Mouse (Mus musculus): ENCODE measurements around the gene Rplp0. TPM values are rescaled to one million over a fixed set of nuclear protein-coding genes. Genes with fewer than 3 reads are reported as not detected.

Gene Rplp0
- polyA plus RNA-seq, 1 experiment from 2014 or later: 1,345 TPM

DNA sequence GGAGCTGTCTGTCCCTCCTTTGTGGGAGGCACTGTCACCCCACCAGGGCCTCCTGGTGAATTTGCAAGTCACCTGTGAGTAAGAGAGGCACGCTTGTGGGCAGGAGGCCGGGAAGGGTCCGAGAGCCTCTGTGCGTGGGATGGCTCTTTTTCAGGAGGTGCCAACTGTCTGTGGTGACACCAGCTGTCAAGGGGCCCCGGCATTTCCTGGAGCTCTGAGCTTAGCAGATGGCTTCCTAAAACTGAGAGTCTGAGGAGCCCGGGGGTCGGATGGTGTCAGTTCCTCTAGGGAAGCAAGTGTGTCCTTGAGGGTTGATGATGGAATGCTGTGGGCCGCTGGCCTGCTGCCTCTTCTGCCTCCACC lies 28.8 kb upstream of the Rplp0 start:
- Histone ChIP-seq H3K27ac (peak overlapping the region; percentile 76), H3K27me3 (ENCODE audit: insufficient read depth, poor library complexity, severe bottlenecking) (no peaks in the 10 kb centered on the region), H3K36me3 (0 out of 2 replicates have a peak, but pooled peaks cover 7% of the 10 kb centered on the region), H3K4me1 (peaks cover 93% of the 10 kb centered on the region), H3K4me3 (no peak overlapping the region), H3K9me3 (no peaks in the 10 kb centered on the region)
- DNase-seq (ENCODE audit: low spot score): no peak
- 50% methylated on average over 8 of the region's 8 CpGs for WGBS

- H3K27me3 ChIP-seq (ENCODE audit: insufficient read depth, poor library complexity, severe bottlenecking): no peaks in the 10 kb centered on the region
- H3K4me1 ChIP-seq: peaks cover 91% of the 10 kb centered on the region
- 37% methylated on average over 18 of the region's 18 CpGs for WGBS
- no peak for DNase-seq (ENCODE audit: low spot score)
- H3K27ac ChIP-seq: peak overlapping the region; percentile 82
- H3K36me3 ChIP-seq: no peaks in the 10 kb centered on the region
- H3K9me3 ChIP-seq: no peaks in the 10 kb centered on the region
- H3K4me3 ChIP-seq: 0 out of 2 replicates have a peak overlapping the region, but pooled peaks have one; percentile 18
Measured at GRCm38 (mm10) chr5:115531671-115532270, 27.5 kb upstream of the Rplp0 start.

GRCm38 (mm10) chr5:115534290-115534731 lies 25.0 kb upstream of the Rplp0 start:
- no peak for DNase-seq (ENCODE audit: low spot score)
- no peaks in the 10 kb centered on the region for H3K36me3 ChIP-seq
- peaks cover 82% of the 10 kb centered on the region for H3K4me1 ChIP-seq
- H3K27me3 ChIP-seq (ENCODE audit: insufficient read depth, poor library complexity, severe bottlenecking): peaks cover 4% of the 10 kb centered on the region; the same call in 1 of the 2 replicates
- 5% methylated on average over 16 of the region's 16 CpGs for WGBS
- peak overlapping the region; percentile 38 for H3K4me3 ChIP-seq
- peak overlapping the region; percentile 81 for H3K27ac ChIP-seq
- no peaks in the 10 kb centered on the region for H3K9me3 ChIP-seq

DNA sequence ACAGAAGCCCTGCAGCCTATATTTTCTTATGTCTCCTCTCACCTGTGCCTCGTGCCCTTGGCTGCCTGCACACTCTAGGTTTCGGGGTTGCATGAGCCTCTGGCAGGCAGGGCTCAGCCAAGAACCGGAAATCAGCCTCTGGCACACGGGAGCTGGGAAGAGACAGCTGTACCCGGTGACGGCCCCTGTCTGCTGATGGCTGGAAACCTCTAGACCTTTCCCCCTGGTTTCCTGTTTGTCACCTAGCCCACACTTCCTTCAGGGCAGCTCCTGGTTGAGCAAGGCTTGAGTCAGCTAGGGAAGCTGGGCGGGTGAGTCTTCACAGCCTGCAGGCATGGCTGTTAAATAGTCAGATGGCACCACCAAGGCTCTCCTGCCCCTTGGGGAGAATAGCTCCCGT lies 24.4 kb upstream of the Rplp0 start:
- 29% methylated on average over 8 of the region's 8 CpGs for WGBS
- no peaks in the 10 kb centered on the region for H3K36me3 ChIP-seq
- H3K27me3 ChIP-seq (ENCODE audit: insufficient read depth, poor library complexity, severe bottlenecking): peaks cover 4% of the 10 kb centered on the region; the same call in 1 of the 2 replicates
- DNase-seq (ENCODE audit: low spot score): no peak
- peak overlapping the region; percentile 81; the same call in 1 of the 2 replicates for H3K27ac ChIP-seq
- no peaks in the 10 kb centered on the region for H3K9me3 ChIP-seq
- peaks cover 76% of the 10 kb centered on the region for H3K4me1 ChIP-seq
- H3K4me3 ChIP-seq: peak overlapping the region; percentile 38; the same call in 1 of the 2 replicates

DNA sequence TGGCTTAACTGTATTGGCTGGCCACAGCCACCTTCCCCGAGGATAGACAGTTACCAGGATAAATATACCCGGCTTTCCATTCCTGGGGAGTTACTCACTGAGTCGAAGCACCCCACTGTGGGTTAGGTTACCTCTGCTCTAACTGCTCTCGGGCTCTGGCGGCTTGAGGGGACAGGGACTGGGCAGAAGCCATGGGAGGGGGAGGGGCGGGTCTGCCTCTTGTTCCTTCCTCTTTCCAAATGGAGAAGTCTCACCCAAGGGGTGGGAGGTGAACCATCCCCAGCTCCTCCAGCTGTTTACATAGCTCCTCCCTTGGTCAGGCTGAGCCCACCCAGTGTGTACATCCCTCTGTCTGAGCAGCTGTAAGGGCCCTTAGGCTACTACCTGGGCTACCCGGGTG lies 23.6 kb upstream of the Rplp0 start:
- DNase-seq (ENCODE audit: low spot score): no peak
- 23% methylated on average over 7 of the region's 7 CpGs for WGBS
- Histone ChIP-seq H3K4me3 (no peak overlapping the region), H3K36me3 (no peaks in the 10 kb centered on the region), H3K27ac (peak overlapping the region; percentile 81), H3K4me1 (peaks cover 68% of the 10 kb centered on the region), H3K9me3 (no peaks in the 10 kb centered on the region), H3K27me3 (ENCODE audit: insufficient read depth, poor library complexity, severe bottlenecking) (peaks cover 4% of the 10 kb centered on the region; the same call in 1 of the 2 replicates)

DNA sequence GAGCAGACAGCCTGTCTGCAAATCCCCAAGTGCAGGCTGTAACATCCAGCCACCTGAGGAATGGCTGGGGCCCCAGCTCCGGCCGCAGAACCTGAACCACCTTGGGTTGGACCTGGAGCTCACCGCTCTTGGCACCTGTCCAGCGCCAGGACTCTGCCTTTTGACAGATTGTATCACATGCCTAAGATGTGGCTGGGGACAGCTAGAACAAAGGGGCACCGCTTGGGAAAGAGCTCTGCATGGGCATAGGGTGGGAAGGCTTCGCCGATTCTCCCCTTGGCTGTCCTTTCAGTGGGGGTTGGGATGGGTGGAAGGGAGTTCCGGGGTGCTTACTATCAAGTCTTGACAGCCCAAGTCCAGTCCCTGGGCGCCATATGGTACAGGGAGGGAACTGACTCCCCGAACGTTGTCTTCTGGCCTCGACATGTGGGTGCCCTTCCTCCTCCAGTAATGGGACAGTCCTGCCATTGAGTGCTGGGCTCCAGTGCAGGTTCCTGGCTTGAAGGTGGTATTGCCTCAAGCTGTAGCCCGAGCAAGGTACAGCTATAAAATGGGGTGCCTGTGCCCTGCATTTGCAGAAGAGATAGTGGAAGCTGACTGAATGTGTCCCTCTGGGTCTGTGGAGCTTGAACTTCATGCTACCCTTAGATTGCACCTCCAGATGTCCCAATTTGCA lies 21.1 kb upstream of the Rplp0 start:
- Histone ChIP-seq H3K36me3 (no peaks in the 10 kb centered on the region), H3K27ac (peak overlapping the region; percentile 49), H3K4me3 (no peak overlapping the region), H3K4me1 (peaks cover 55% of the 10 kb centered on the region), H3K27me3 (ENCODE audit: insufficient read depth, poor library complexity, severe bottlenecking) (peaks cover 4% of the 10 kb centered on the region; the same call in 1 of the 2 replicates), H3K9me3 (no peaks in the 10 kb centered on the region)
- DNase-seq (ENCODE audit: low spot score): no peak
- WGBS: 73% methylated on average over 13 of the region's 13 CpGs

DNA sequence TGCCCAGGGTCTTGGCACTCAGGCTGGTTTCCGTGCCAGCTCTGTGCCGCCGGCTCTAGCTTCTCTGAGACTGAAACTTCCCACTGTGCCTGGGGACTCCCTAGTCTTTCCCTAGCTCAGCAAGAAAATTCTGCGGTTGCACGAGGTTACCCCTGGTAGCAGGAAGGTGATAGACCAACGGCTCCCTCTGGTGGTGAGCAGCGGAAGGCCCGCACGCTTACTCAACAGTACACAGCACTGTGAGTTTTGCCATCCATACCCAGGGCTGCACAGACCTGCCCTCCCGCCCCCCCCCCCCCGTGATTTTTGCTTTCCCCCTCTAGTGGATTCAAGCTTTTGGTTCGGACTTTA lies 20.6 kb upstream of the Rplp0 start:
- peak; percentile 93 for DNase-seq (ENCODE audit: low spot score)
- H3K9me3 ChIP-seq: no peaks in the 10 kb centered on the region
- H3K4me1 ChIP-seq: peaks cover 56% of the 10 kb centered on the region
- no peaks in the 10 kb centered on the region for H3K36me3 ChIP-seq
- H3K4me3 ChIP-seq: no peak overlapping the region
- peak overlapping the region; percentile 49 for H3K27ac ChIP-seq
- WGBS: 1% methylated on average over 12 of the region's 12 CpGs
- H3K27me3 ChIP-seq (ENCODE audit: insufficient read depth, poor library complexity, severe bottlenecking): peaks cover 4% of the 10 kb centered on the region; the same call in 1 of the 2 replicates

DNA sequence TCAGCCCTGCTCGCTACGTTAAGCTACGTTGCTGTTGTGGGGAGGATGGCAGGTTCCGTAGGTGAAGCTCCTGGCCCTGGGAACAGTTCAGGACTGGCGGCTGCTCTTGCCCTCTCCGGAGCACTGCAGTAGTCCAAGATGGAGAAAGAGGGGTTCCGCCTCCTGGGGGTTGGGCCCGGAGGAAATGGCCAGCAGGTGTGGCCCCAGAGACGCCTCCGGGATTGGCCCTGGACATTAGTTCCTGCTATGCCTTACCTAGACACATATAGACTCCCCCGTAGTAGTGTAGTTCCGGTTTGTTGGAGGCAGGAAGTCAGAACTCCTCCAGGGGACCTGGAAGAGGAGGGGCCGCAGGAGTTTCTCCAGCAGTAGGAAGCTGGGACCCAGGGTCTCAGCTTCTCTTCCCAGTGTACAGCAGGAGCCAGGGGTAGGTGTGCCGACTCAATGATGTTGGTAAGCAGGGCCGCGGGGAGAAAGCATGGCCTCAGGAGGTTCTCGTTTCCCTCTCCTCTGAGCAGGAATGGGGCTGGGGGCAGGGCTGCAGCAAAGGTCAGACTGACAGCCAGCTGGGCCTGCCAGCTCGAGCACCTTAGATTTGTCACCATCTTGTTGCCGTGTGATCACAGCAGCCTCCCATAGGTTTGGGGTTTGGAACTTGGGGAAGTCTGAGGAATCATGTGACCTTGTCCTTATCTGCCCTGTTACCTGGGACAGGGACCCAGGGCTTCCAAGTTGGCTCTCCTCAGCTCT lies 16.5 kb upstream of the Rplp0 start:
- Histone ChIP-seq H3K27ac (peak overlapping the region; percentile 82), H3K4me3 (peak overlapping the region; percentile 31; the same call in 1 of the 2 replicates), H3K4me1 (peaks cover 63% of the 10 kb centered on the region), H3K36me3 (peaks cover 34% of the 10 kb centered on the region), H3K27me3 (ENCODE audit: insufficient read depth, poor library complexity, severe bottlenecking) (peaks cover 4% of the 10 kb centered on the region; the same call in 1 of the 2 replicates), H3K9me3 (no peaks in the 10 kb centered on the region)
- DNase-seq (ENCODE audit: low spot score): no peak
- 62% methylated on average over 19 of the region's 19 CpGs for WGBS

DNA sequence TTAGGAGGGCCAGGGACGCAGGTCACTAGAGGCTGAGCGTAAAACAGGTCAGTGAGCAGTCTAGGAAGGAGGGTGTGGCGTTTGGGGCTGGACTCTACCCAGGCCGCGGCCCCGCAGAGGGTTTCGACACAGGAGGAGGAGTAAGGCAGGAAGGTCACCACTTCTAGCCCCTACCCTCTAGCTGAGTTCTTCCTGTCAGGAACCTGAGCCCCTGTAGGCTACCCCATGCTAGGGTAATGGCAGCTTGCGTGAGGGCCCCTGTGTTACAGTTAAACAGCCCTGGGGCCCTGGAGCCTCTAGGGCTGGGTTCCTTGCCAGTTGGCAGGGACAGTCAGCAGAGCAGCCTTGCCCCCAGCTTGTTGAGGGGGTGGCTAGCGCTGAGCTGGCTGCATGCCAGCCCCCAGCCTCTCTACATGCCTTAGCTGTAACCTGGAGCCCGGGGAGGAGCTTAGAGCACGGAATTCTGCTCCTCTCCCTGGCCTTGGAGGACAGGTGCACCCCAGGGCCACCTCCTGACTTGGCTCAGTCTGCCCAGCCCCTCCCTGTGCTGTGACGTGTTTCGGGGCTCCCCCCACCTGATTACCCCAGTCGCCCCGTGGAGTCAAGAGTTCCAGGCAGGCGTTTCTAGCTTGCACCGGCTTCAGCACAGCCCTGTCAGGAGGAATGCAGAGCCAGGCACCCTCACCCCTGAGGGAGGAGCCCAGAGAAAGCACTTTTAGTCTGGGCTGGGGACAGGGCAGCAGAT lies 15.6 kb upstream of the Rplp0 start:
- WGBS: 51% methylated on average over 17 of the region's 17 CpGs
- Histone ChIP-seq H3K4me1 (peaks cover 61% of the 10 kb centered on the region), H3K27ac (peak overlapping the region; percentile 82), H3K9me3 (no peaks in the 10 kb centered on the region), H3K36me3 (peaks cover 42% of the 10 kb centered on the region), H3K27me3 (ENCODE audit: insufficient read depth, poor library complexity, severe bottlenecking) (no peaks in the 10 kb centered on the region), H3K4me3 (peak overlapping the region; percentile 31)
- no peak for DNase-seq (ENCODE audit: low spot score)

GRCm38 (mm10) chr5:115544655-115545185 lies 14.5 kb upstream of the Rplp0 start:
- Histone ChIP-seq H3K27me3 (ENCODE audit: insufficient read depth, poor library complexity, severe bottlenecking) (no peaks in the 10 kb centered on the region), H3K4me1 (peaks cover 69% of the 10 kb centered on the region), H3K9me3 (no peaks in the 10 kb centered on the region), H3K27ac (peak overlapping the region; percentile 82; the same call in 1 of the 2 replicates), H3K4me3 (no peak overlapping the region), H3K36me3 (peaks cover 51% of the 10 kb centered on the region)
- no peak for DNase-seq (ENCODE audit: low spot score)
- 58% methylated on average over 18 of the region's 18 CpGs for WGBS

- Histone ChIP-seq H3K27ac (0 out of 2 replicates have a peak overlapping the region, but pooled peaks have one; percentile 2), H3K36me3 (peaks cover 60% of the 10 kb centered on the region), H3K27me3 (ENCODE audit: insufficient read depth, poor library complexity, severe bottlenecking) (no peaks in the 10 kb centered on the region), H3K4me3 (no peak overlapping the region), H3K4me1 (peaks cover 78% of the 10 kb centered on the region), H3K9me3 (no peaks in the 10 kb centered on the region)
- DNase-seq (ENCODE audit: low spot score): no peak
- WGBS: 93% methylated on average over 14 of the region's 14 CpGs
Measured at GRCm38 (mm10) chr5:115545636-115546035, 13.6 kb upstream of the Rplp0 start.

GRCm38 (mm10) chr5:115546536-115546935 lies 12.7 kb upstream of the Rplp0 start:
- 81% methylated on average over 11 of the region's 11 CpGs for WGBS
- no peak for DNase-seq (ENCODE audit: low spot score)
- Histone ChIP-seq H3K4me3 (0 out of 2 replicates have a peak overlapping the region, but pooled peaks have one; percentile 3), H3K27me3 (ENCODE audit: insufficient read depth, poor library complexity, severe bottlenecking) (no peaks in the 10 kb centered on the region), H3K36me3 (peaks cover 69% of the 10 kb centered on the region), H3K27ac (peak overlapping the region; percentile 56), H3K4me1 (peaks cover 87% of the 10 kb centered on the region), H3K9me3 (no peaks in the 10 kb centered on the region)
